Mouse (Mus musculus) lung, adult 2 months (tissue): ENCODE data around the gene Zfp692. TPM values are rescaled to one million over a fixed set of nuclear protein-coding genes. Genes with fewer than 3 reads are reported as not detected.
A peak's percentile ranks its signal among the peaks of the same experiment; 100 is the strongest.

Source experiments
- DNase-seq: peaks from one replicate; pipeline ENCODE4 v3.0.0; 2022
- H3K4me1 ChIP-seq: fragments of 200-500 bp; 2 replicates; pipeline ENCODE4 v1.6.1; 2011; ENCODE audit warnings: low read length; ENCODE audit not compliant: control insufficient read depth, insufficient read depth
- H3K4me3 ChIP-seq: fragments of 200-500 bp; replicated peaks from 2 replicates; pipeline ENCODE3; 2011; ENCODE audit warnings: low read depth, mild to moderate bottlenecking, control low read depth, low read length; ENCODE audit errors: extremely low read depth
- CTCF ChIP-seq: fragments of 200-500 bp; IDR thresholded peaks from 2 replicates; pipeline ENCODE4 v1.5.1; 2011; ENCODE audit warnings: mild to moderate bottlenecking, low read length, control low read depth; ENCODE audit not compliant: insufficient read depth
- POLR2A ChIP-seq: fragments of 200-500 bp; IDR thresholded peaks from 2 replicates; pipeline ENCODE4 v1.6.1; 2011; ENCODE audit warnings: low read depth, mild to moderate bottlenecking, control low read depth, low read length, borderline replicate concordance; ENCODE audit errors: extremely low read depth
- WGBS: fragments of 180-500 bp; shearing (Covaris S2); methylation state at CpG from one replicate; pipeline ENCODE4 v1.1.7; 2018; 5-methylcytosine and 5-hydroxymethylcytosine counted together
- polyA plus RNA-seq: library from polyadenylated mRNA; depleted of rRNA; stranded (reverse); fragments of >200 nt; gene quantifications from 2 replicates; pipeline ENCODE4 v1.2.3, GENCODE M21; 2012

Zfp692 gene
- polyA plus RNA-seq, 1 experiment: 24.1 TPM

GRCm38 (mm10) chr11:58324614-58325229 is 17.9 kb downstream of the Zfp692 start:
- peaks cover 7% of the 10 kb centered on the region for H3K4me1 ChIP-seq
- 77% methylated on average over 3 of the region's 3 CpGs for WGBS
- H3K4me3 ChIP-seq: no peak overlapping the region
- no peak for DNase-seq
- TF ChIP-seq CTCF: no peak
- no peak for TF ChIP-seq POLR2A

DNA sequence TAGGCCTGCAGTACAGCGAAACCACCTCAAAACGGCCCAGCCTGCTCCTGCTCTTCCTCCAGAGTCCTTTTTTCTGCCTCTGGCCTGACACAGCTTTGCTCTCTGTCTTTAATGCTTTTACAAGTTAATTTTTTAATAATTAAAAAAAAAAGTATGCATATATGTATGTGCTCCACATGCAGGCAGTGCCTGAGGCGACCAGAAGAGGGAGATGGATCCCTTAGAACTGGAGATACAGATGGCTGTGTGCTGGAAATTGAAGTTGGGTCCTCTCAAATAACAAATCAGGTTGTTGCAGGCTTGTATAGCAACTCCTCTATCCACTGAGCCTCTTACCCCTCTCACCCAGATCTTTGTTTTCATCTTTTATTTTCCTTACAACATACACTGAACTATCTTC is 19.9 kb downstream of the Zfp692 start:
- H3K4me1 ChIP-seq: peaks cover 7% of the 10 kb centered on the region
- 97% methylated on average over 3 of the region's 3 CpGs for WGBS
- no peak for TF ChIP-seq CTCF
- no peak for TF ChIP-seq POLR2A
- no peak for DNase-seq
- H3K4me3 ChIP-seq: no peak overlapping the region

DNA sequence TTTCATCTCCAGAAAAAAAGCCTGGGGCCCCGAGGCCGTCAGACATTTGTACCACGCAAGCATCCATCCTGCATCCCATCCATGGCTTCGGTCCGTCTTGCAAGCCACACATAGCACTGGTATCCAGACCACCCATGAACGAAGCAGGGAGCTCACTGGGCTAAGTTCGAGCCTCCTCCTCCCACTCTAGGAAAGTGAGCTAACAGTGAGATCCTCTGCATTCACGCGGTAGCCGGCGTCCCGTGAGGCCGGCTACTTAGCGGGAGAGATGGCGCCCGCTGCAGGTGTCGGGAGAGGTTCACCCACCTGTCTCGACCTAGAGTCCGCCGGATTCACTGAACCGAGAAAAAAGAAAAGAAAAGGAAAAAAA is 23.0 kb downstream of the Zfp692 start:
- TF ChIP-seq POLR2A: no peak
- TF ChIP-seq CTCF: no peak
- Histone ChIP-seq H3K4me3 (peak overlapping the region; percentile 83), H3K4me1 (peaks cover 2% of the 10 kb centered on the region)
- DNase-seq: no peak
- under 1% methylated on average over 21 of the region's 21 CpGs for WGBS

DNA sequence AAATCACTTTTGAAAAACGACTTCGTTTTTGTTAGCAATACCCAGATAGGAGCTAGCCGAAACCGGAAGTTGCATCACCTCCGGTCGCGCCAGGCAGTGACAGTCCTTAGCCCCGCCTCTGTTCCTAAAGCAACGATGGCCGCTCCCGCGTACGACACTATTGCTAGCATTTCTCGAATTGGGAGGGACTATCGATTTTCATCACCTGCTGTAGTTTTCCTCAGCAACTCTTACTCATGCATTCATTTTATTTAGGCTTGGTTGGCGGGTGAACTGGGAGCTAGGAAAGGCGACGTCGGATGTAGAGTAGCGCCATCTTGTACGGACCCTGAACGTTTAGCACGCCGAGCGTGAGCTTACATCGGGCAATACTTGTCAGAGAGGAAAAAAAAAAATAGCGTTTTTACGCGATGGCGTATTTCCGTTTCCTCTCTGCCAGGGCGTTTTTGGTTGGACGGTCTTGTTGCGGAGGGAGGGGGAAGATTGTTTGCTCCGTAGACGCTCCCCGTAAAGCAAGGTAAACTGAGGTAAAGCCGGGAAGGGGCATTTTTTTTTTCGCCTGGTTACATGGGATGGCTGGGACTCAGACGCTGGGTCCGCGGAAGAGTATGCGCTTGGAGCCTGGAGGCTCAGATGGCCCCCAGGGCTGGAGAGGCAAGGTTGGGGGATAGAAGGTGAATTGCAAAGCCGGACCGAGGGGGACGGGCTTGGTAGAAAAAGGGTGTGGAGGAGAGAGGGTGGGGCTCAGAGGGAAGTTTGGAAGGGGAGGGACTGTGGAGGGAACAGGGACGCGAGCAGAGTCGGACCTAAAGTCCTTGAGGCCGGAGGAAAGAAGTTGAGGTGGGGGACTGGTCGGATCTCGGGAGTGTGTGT is 23.6 kb downstream of the Zfp692 start, which contains the start of the genes Zfp672 and Sh3bp5l:
Gene Zfp672 (minus strand): TSS at position 64 of the 873 bp plus-strand sequence.
Gene Sh3bp5l (plus strand): TSS at position 449 of the 873 bp plus-strand sequence.
- Histone ChIP-seq H3K4me3 (peak within 1 kb of the TSS; percentile 83), H3K4me1 (peaks cover 2% of the 10 kb centered on the region)
- DNase-seq: peak; percentile 88
- under 1% methylated on average over 52 of the region's 52 CpGs for WGBS
- TF ChIP-seq CTCF (no peak), POLR2A (peak; percentile 76; the same call in 1 of the 2 replicates)

DNA sequence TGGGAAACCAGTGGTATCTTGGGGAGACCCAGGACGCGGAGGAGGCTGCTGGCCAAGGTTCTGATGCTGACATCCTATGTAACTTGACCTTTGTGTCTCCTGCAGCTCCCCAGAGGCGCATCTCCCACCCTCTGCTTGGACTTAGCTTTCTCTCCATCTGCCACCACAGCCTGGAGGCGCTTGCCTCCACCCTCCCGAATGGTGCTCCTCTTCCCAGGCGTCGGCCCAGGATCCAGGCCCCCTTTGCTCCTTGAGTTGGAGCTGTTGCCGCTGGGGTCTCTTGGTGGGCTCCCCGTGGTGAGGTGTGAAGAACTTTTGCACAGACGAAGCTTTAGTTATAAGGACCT is 24.3 kb downstream of the Zfp692 start:
- TF ChIP-seq CTCF: no peak
- no peak for TF ChIP-seq POLR2A
- DNase-seq: no peak
- Histone ChIP-seq H3K4me1 (peaks cover 2% of the 10 kb centered on the region), H3K4me3 (peak overlapping the region; percentile 83)
- 14% methylated on average over 10 of the region's 10 CpGs for WGBS

DNA sequence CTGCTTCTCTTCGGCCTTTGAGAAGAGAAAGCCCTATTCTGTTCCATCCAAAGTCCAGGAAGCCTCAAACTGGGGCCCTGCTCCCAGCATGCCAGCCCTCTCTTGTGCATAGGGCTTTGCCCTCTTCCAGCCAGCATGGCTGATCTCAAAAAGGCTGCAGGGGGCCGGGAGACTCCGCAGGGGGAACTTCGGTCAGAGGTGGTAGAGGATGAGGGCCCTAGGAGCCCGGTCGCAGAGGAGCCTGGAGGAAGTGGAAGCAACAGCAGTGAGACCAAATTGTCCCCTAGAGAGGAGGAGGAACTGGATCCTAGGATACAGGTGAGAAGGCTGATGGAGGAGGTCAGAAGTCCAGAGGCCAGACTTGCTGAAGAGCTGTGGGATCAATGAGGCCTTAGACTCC is 24.7 kb downstream of the Zfp692 start:
- 79% methylated on average over 6 of the region's 6 CpGs for WGBS
- peaks cover 2% of the 10 kb centered on the region for H3K4me1 ChIP-seq
- no peak overlapping the region for H3K4me3 ChIP-seq
- TF ChIP-seq POLR2A (no peak), CTCF (no peak)
- DNase-seq: no peak

GRCm38 (mm10) chr11:58334746-58335145 is 27.9 kb downstream of the Zfp692 start:
- WGBS: 33% methylated on average over 3 of the region's 3 CpGs
- peak; percentile 31 for DNase-seq
- TF ChIP-seq CTCF (no peak), POLR2A (no peak)

DNA sequence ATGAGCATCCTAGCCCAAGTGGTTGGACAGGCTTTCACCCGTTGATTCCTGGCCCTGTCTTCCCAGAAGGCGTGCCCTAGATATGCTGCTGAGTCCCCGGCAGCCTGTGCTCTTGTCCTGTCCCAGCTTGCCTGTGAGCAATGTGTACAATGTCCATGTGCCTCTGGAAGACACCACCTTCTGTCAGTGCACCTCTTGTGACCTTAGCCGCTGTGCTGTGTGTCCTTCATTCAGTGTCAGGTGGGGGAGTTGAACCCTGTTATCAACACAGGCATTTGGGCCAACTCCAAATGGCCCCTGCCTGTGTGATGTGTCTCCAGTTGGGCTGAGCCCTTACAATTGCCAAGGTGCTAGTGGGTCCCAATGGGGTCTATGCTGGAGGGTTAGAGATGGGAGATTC is 39.9 kb downstream of the Zfp692 start:
- no peak overlapping the region for H3K4me3 ChIP-seq
- no peaks in the 10 kb centered on the region for H3K4me1 ChIP-seq
- TF ChIP-seq CTCF (no peak), POLR2A (no peak)
- WGBS: 82% methylated on average over 4 of the region's 4 CpGs
- no peak for DNase-seq

More at GRCm38 (mm10) chr11:58334746-58335145, 27.9 kb downstream of the Zfp692 start:
- Histone ChIP-seq H3K4me3 (no peak overlapping the region), H3K4me1 (no peaks in the 10 kb centered on the region; the same call in 1 of the 2 replicates)

- TF ChIP-seq POLR2A (no peak), CTCF (no peak)
- 78% methylated on average over 4 of the region's 4 CpGs for WGBS
- no peak for DNase-seq
- Histone ChIP-seq H3K4me1 (no peaks in the 10 kb centered on the region), H3K4me3 (no peak overlapping the region)
Measured at GRCm38 (mm10) chr11:58350628-58351027, 43.8 kb downstream of the Zfp692 start.

GRCm38 (mm10) chr11:58351179-58351578 is 44.3 kb downstream of the Zfp692 start:
- no peak overlapping the region for H3K4me3 ChIP-seq
- H3K4me1 ChIP-seq: no peaks in the 10 kb centered on the region
- TF ChIP-seq POLR2A (no peak), CTCF (no peak)
- 72% methylated on average over 5 of the region's 5 CpGs for WGBS
- no peak for DNase-seq
